Mouse (Mus musculus) myocyte (in vitro differentiated cells): ENCODE results near the gene F12. TPM values are rescaled to one million over a fixed set of nuclear protein-coding genes. Genes with fewer than 3 reads are reported as not detected.
A peak's percentile ranks its signal among the peaks of the same experiment; 100 is the strongest.

ENCODE experiments used
- H3K27me3 ChIP-seq: one replicate; pipeline ENCODE4 v1.6.1; 2011; ENCODE audit not compliant: control insufficient read depth, insufficient read depth, insufficient read length
- H3K36me3 ChIP-seq: one replicate; pipeline ENCODE4 v1.6.1; 2011; ENCODE audit not compliant: control insufficient read depth, insufficient read depth
- H3K4me2 ChIP-seq: one replicate; pipeline ENCODE4 v1.6.1; 2011; ENCODE audit warnings: low read depth, control low read depth
- H3K4me3 ChIP-seq: one replicate; pipeline ENCODE4 v1.5.1; 2011; ENCODE audit warnings: mild to moderate bottlenecking, control low read depth, moderate library complexity
- H3K79me2 ChIP-seq: one replicate; pipeline ENCODE4 v1.6.1; 2011; ENCODE audit not compliant: control insufficient read depth, insufficient read depth
- H3ac ChIP-seq: one replicate; pipeline ENCODE4 v1.6.1; 2011; ENCODE audit not compliant: control insufficient read depth, insufficient read length
- CEBPB ChIP-seq: IDR thresholded peaks from 2 replicates; pipeline ENCODE4 v1.6.1; 2011; ENCODE audit warnings: mild to moderate bottlenecking, moderate library complexity; ENCODE audit not compliant: poor library complexity, insufficient read depth, severe bottlenecking
- E2F4 ChIP-seq: IDR thresholded peaks from one replicate; pipeline ENCODE4 v1.6.1; 2011; ENCODE audit warnings: mild to moderate bottlenecking, control low read depth, moderate library complexity; ENCODE audit not compliant: insufficient read depth
- MAX ChIP-seq: IDR thresholded peaks from one replicate; pipeline ENCODE4 v1.6.1; 2011; ENCODE audit warnings: low read depth, mild to moderate bottlenecking, control low read depth
- MYOD1 ChIP-seq, 3 experiments: IDR thresholded peaks; one replicate each; pipeline ENCODE4 v1.6.1; 2011; ENCODE audit warnings: control low read depth in 2 of 3, low read depth in 2 of 3, mild to moderate bottlenecking in 2 of 3, moderate library complexity in 1 of 3; ENCODE audit not compliant: insufficient read length in 2 of 3, control insufficient read depth in 1 of 3
- MYOG ChIP-seq, 3 experiments: IDR thresholded peaks; one replicate each; pipeline ENCODE4 v1.6.1; 2011; ENCODE audit warnings: control low read depth in 2 of 3, low read depth in 2 of 3, mild to moderate bottlenecking in 2 of 3; ENCODE audit not compliant: insufficient read length in 2 of 3, control insufficient read depth in 1 of 3, insufficient read depth in 1 of 3
- POLR2A ChIP-seq: IDR thresholded peaks from one replicate; pipeline ENCODE4 v1.6.1; 2011; ENCODE audit warnings: low read depth, mild to moderate bottlenecking, control low read depth, moderate library complexity; ENCODE audit not compliant: insufficient read length
- POLR2AphosphoS2 ChIP-seq: IDR thresholded peaks from one replicate; pipeline ENCODE4 v1.6.1; 2011; ENCODE audit warnings: low read depth, control low read depth; ENCODE audit not compliant: insufficient read length
- REST ChIP-seq: IDR thresholded peaks from one replicate; pipeline ENCODE4 v1.6.1; 2011; ENCODE audit warnings: mild to moderate bottlenecking, control low read depth, moderate library complexity; ENCODE audit not compliant: insufficient read depth, insufficient read length
- SRF ChIP-seq: IDR thresholded peaks from one replicate; pipeline ENCODE4 v1.6.1; 2011; ENCODE audit warnings: low read depth; ENCODE audit not compliant: control insufficient read depth, insufficient read length
- TCF12 ChIP-seq: IDR thresholded peaks from one replicate; pipeline ENCODE4 v1.6.1; 2011; ENCODE audit warnings: mild to moderate bottlenecking, control low read depth; ENCODE audit not compliant: poor library complexity, insufficient read depth, severe bottlenecking
- TCF3 ChIP-seq: IDR thresholded peaks from one replicate; pipeline ENCODE4 v1.6.1; 2011; ENCODE audit warnings: low read depth, control low read depth; ENCODE audit not compliant: insufficient read length
- USF1 ChIP-seq: IDR thresholded peaks from one replicate; pipeline ENCODE4 v1.6.1; 2011; ENCODE audit warnings: low read depth, mild to moderate bottlenecking, control low read depth, moderate library complexity
- polyA plus RNA-seq: library from polyadenylated mRNA; unstranded; fragments of >200 nt; fragmentation: generic; extraction: Trizol; gene quantifications from one replicate; pipeline ENCODE4 v1.2.1, GENCODE M21; 2012; ENCODE audit warnings: missing spikeins

F12 gene
- polyA plus RNA-seq, 1 experiment = not detected

- H3K4me3 ChIP-seq = no peak overlapping the region
- peaks cover 57% of the 10 kb centered on the region for H3K27me3 ChIP-seq
- H3K79me2 ChIP-seq = no peaks in the 10 kb centered on the region
- no peaks in the 10 kb centered on the region for H3K36me3 ChIP-seq
- H3ac ChIP-seq = no peak overlapping the region
- no peak overlapping the region for H3K4me2 ChIP-seq
- no peak for TF ChIP-seq POLR2AphosphoS2
- no peak for TF ChIP-seq POLR2A
- TF ChIP-seq CEBPB = no peak
- no peak for TF ChIP-seq MAX
These were observed 47.5 kb downstream of the F12 start for GRCm38 (mm10) chr13:55378907-55379580.

- Histone ChIP-seq H3K4me2 (no peak overlapping the region), H3ac (no peak overlapping the region), H3K79me2 (no peaks in the 10 kb centered on the region), H3K36me3 (no peaks in the 10 kb centered on the region), H3K4me3 (no peak overlapping the region), H3K27me3 (peaks cover 53% of the 10 kb centered on the region)
- TF ChIP-seq MAX (no peak), TCF3 (peak; percentile 37), REST (no peak), POLR2A (no peak), MYOD1 (IDR thresholded peaks at IDR 0.05; ENCODE audit: control insufficient read depth in 1 of 3, insufficient read length in 2 of 3, low read depth in 2 of 3) (peak; percentile 74 to 88 (median 74)), TCF12 (peak; percentile 41), USF1 (no peak), CEBPB (no peak), POLR2AphosphoS2 (no peak), SRF (no peak), MYOG (IDR thresholded peaks at IDR 0.05; ENCODE audit: control insufficient read depth in 1 of 3, insufficient read depth in 1 of 3, insufficient read length in 2 of 3, low read depth in 2 of 3) (peak; percentile 71 to 87 (median 74)), E2F4 (no peak)
These were observed 50.7 kb downstream of the F12 start for GRCm38 (mm10) chr13:55375877-55376276.

GRCm38 (mm10) chr13:55374206-55374924 is 52.2 kb downstream of the F12 start:
- Histone ChIP-seq H3K27me3 (peaks cover 42% of the 10 kb centered on the region), H3K4me2 (no peak overlapping the region), H3K79me2 (no peaks in the 10 kb centered on the region), H3K4me3 (no peak overlapping the region), H3K36me3 (no peaks in the 10 kb centered on the region), H3ac (no peak overlapping the region)
- TF ChIP-seq POLR2A (no peak), E2F4 (no peak), TCF12 (peak; percentile 45), POLR2AphosphoS2 (no peak), SRF (no peak), USF1 (no peak), MYOD1 (IDR thresholded peaks at IDR 0.05; ENCODE audit: control insufficient read depth in 1 of 3, insufficient read length in 2 of 3, low read depth in 2 of 3) (peak in 2 of 3 experiments; percentile 90 to 96), REST (no peak), MYOG (IDR thresholded peaks at IDR 0.05; ENCODE audit: control insufficient read depth in 1 of 3, insufficient read depth in 1 of 3, insufficient read length in 2 of 3, low read depth in 2 of 3) (peak; percentile 63 to 96 (median 93)), TCF3 (peak; percentile 81)

GRCm38 (mm10) chr13:55371740-55372139 is 54.9 kb downstream of the F12 start:
- H3K27me3 ChIP-seq = peaks cover 19% of the 10 kb centered on the region
- no peaks in the 10 kb centered on the region for H3K79me2 ChIP-seq
- TF ChIP-seq MYOD1 (IDR thresholded peaks at IDR 0.05; ENCODE audit: control insufficient read depth in 1 of 3, insufficient read length in 2 of 3, low read depth in 2 of 3) = peak; percentile 70 to 91 (median 75)
- TF ChIP-seq TCF3 = peak; percentile 31
- TF ChIP-seq TCF12 = peak; percentile 78
- no peak for TF ChIP-seq E2F4
- peak; percentile 6 to 90 (median 84) for TF ChIP-seq MYOG (IDR thresholded peaks at IDR 0.05; ENCODE audit: control insufficient read depth in 1 of 3, insufficient read depth in 1 of 3, insufficient read length in 2 of 3, low read depth in 2 of 3)
- no peak for TF ChIP-seq USF1
- no peaks in the 10 kb centered on the region for H3K36me3 ChIP-seq
- H3K4me3 ChIP-seq = no peak overlapping the region
- H3ac ChIP-seq = no peak overlapping the region
- H3K4me2 ChIP-seq = peak overlapping the region; percentile 53
